Mouse (Mus musculus): ENCODE measurements around the gene Ajm1. TPM values are rescaled to one million over a fixed set of nuclear protein-coding genes. Genes with fewer than 3 reads are reported as not detected.

Ajm1 gene
- polyA plus RNA-seq, 1 experiment from 2014 or later, result 0.28 TPM

DNA sequence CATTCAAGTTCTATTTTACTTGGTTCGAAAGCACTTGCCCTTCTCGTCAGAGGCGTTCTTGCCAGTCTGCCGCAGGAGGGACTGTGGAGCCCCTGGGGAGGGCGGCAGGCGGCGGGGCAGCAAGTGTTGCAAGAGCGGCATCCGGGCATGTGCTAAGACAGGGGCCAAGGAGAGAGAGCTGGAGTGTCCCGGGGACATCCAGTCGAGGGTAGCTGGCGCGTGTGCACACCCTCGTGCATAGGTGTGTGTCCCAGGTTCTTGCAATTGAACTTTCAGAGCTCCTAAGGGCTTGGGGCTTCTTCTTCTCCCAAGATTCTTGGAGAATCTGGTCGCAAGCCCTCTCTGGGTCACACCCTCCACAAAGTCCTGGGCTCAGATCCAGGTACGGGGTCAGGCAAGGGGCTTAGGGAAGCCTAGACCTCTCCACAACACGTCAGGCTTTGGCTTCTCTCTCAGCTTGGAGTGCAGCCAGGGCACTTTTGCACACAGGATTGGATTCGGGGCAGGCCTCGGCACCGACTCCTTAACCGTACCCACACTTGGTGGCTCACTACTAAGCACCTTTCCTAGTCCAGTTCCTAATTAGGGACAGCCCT, 6.0 kb downstream of the Ajm1 start:
- DNase-seq (ENCODE audit: low spot score) (peak; percentile 74), ATAC-seq (replicated peaks; ENCODE audit: low FRiP score) (no peak)
- Histone ChIP-seq H3K4me3 (ENCODE audit: low read depth, low read length) (peak overlapping the region; percentile 61), H3K9me3 (ENCODE audit: control insufficient read depth, low read length) (no peaks in the 10 kb centered on the region), H3K4me1 (replicated peaks; ENCODE audit: control insufficient read depth, insufficient read depth, low read length) (peaks cover 24% of the 10 kb centered on the region), H3K27me3 (ENCODE audit: control insufficient read depth, insufficient read depth, low read length) (peaks cover 49% of the 10 kb centered on the region), H3K4me2 (ENCODE audit: low read depth, low read length, severe bottlenecking) (peak overlapping the region; percentile 83), H3K36me3 (ENCODE audit: control insufficient read depth, insufficient read depth, low read length) (no peaks in the 10 kb centered on the region), H3K9ac (ENCODE audit: low read length) (peak overlapping the region; percentile 67), H3K27ac (ENCODE audit: low read depth, low read length) (peak overlapping the region; percentile 60; the same call in 1 of the 2 replicates)
- WGBS, result 13% methylated on average over 21 of the region's 21 CpGs

DNA sequence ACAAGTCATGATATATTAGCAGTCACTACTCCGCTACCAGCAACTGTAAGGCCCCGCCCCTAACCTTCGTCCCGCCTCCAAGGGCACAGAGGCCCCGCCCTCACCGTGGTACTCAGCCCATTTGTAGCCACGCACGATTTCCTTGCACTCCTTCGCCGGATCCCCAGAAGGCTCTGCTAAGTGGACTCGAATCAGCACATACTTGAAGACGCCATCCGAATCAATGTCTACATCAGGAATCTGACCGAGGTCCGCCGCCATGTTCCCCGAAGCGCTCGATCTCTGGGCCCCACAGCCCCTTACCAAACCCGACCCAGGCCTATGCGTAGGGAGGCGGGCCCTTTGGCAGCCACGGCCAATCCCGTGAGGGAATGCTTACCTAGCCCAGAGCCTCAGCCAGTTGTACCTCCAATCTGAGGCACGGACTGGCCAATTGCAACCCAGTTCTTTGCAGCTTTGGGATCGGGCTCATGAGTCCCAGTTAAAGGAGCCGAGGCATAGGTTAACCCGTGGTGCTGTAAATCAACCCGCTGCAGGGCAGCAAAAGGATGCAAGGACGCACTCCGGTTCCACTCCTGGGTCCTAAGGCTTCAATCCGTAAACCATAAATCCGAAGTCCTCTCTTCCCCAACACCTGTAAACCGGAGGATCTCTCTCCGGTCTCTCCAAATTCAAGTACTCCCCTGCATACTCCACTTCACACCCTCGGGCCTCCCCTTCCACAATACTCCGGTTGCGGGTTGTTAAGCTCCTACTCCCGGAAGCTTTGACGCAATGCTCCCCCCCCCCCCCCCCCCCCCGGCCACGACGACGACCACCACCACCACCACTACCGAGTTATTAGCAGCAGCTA, 6.8 kb downstream of the Ajm1 start, which contains the start of the genes Mamdc4 and Phpt1:
Gene Mamdc4, minus strand, starts transcription at position 267 of the 853 bp plus-strand sequence.
Gene Phpt1, minus strand, starts transcription at position 646 of the 853 bp plus-strand sequence.
- WGBS, result under 1% methylated on average over 41 of the region's 45 CpGs
- H3K27me3 ChIP-seq (ENCODE audit: control insufficient read depth, insufficient read depth, low read length), result peaks cover 42% of the 10 kb centered on the region
- ATAC-seq (replicated peaks; ENCODE audit: low FRiP score), result peak; percentile 98
- peak within 1 kb of the TSS; percentile 67 for H3K9ac ChIP-seq (ENCODE audit: low read length)
- H3K36me3 ChIP-seq (ENCODE audit: control insufficient read depth, insufficient read depth, low read length), result no peaks in the 10 kb centered on the region
- H3K9me3 ChIP-seq (ENCODE audit: control insufficient read depth, low read length), result no peaks in the 10 kb centered on the region
- peaks cover 24% of the 10 kb centered on the region for H3K4me1 ChIP-seq (replicated peaks; ENCODE audit: control insufficient read depth, insufficient read depth, low read length)
- peak within 1 kb of the TSS; percentile 90 for H3K4me2 ChIP-seq (ENCODE audit: low read depth, low read length, severe bottlenecking)
- DNase-seq (ENCODE audit: low spot score), result peak; percentile 96
- peak within 1 kb of the TSS; percentile 60 for H3K27ac ChIP-seq (ENCODE audit: low read depth, low read length)
- peak within 1 kb of the TSS; percentile 61 for H3K4me3 ChIP-seq (ENCODE audit: low read depth, low read length)

DNA sequence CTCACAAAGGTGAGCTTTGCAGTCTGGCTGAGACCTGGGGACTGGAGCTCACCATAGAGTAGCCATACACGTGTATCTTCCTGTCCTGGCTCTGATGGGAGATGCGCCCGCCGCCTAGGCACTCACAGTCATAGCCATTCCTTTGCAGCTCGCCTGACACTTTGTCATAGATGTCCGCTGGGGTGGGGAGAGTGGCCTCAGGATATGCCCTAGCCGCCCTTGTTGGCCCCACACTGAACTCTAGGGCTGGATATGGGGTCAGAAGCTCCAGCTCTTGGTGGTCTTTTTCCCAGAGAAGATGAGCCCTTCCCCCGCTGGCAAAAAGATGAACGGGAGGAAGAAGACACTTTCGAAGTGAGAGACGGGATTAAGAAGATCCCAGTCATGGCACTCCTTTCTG, 7.4 kb downstream of the Ajm1 start:
- Histone ChIP-seq H3K9me3 (ENCODE audit: control insufficient read depth, low read length) (no peaks in the 10 kb centered on the region), H3K4me2 (ENCODE audit: low read depth, low read length, severe bottlenecking) (peak overlapping the region; percentile 90), H3K36me3 (ENCODE audit: control insufficient read depth, insufficient read depth, low read length) (no peaks in the 10 kb centered on the region), H3K27me3 (ENCODE audit: control insufficient read depth, insufficient read depth, low read length) (peaks cover 35% of the 10 kb centered on the region), H3K27ac (ENCODE audit: low read depth, low read length) (no peak overlapping the region), H3K4me1 (replicated peaks; ENCODE audit: control insufficient read depth, insufficient read depth, low read length) (peaks cover 20% of the 10 kb centered on the region), H3K9ac (ENCODE audit: low read length) (peak overlapping the region; percentile 67), H3K4me3 (ENCODE audit: low read depth, low read length) (peak overlapping the region; percentile 61)
- ATAC-seq (replicated peaks; ENCODE audit: low FRiP score) (no peak), DNase-seq (ENCODE audit: low spot score) (no peak)
- WGBS, result 24% methylated on average over 11 of the region's 11 CpGs

DNA sequence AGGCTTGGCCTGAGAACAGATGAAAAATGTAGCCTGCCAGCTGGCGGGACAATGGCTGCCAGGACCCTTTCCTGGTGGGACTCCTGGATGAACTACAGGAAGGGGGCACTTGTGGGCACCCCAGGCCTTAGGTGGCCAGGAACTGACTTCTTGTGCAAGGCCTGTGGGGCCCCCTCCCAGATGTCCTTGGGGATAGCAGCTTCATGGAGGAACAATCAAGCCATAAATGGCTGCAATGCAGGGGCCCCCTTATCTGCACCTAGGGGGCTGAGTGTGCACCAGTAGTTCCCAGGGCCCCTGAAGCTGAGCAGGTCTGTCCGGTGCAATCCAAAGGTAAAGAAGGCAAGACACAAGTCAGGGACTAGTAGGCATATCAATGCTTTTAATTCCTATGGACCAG, 8.5 kb downstream of the Ajm1 start:
- H3K4me1 ChIP-seq (replicated peaks; ENCODE audit: control insufficient read depth, insufficient read depth, low read length), result peaks cover 20% of the 10 kb centered on the region
- no peaks in the 10 kb centered on the region for H3K36me3 ChIP-seq (ENCODE audit: control insufficient read depth, insufficient read depth, low read length)
- peaks cover 24% of the 10 kb centered on the region for H3K27me3 ChIP-seq (ENCODE audit: control insufficient read depth, insufficient read depth, low read length)
- no peak for DNase-seq (ENCODE audit: low spot score)
- no peak overlapping the region; the same call in 1 of the 2 replicates for H3K4me2 ChIP-seq (ENCODE audit: low read depth, low read length, severe bottlenecking)
- H3K4me3 ChIP-seq (ENCODE audit: low read depth, low read length), result no peak overlapping the region
- H3K9me3 ChIP-seq (ENCODE audit: control insufficient read depth, low read length), result no peaks in the 10 kb centered on the region
- no peak overlapping the region for H3K27ac ChIP-seq (ENCODE audit: low read depth, low read length)
- WGBS, result 80% methylated on average over 2 of the region's 2 CpGs
- H3K9ac ChIP-seq (ENCODE audit: low read length), result no peak overlapping the region
- no peak for ATAC-seq (replicated peaks; ENCODE audit: low FRiP score)

DNA sequence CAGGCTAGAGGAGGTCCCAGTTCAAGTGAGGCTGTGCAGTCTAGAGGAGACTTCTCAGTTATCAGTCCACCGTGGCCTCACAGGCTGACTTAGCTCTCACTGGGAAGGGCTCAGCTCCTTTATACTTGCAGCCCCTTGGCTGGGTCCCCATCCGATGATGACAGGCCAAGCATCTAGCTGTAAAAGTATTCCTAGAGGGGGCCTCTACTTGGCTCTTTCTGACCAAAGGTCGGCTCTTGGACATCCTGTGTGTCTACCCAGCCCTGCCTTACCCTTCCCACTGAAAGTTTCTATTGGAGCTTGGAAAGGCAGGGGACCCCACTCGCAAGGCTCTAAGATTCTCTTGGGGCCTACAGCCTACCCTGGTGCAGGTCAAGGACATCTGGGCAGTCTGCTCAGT, 10.3 kb downstream of the Ajm1 start:
- WGBS, result 91% methylated on average over 4 of the region's 4 CpGs
- peaks cover 13% of the 10 kb centered on the region; the same call in 1 of the 2 replicates for H3K4me1 ChIP-seq (replicated peaks; ENCODE audit: control insufficient read depth, insufficient read depth, low read length)
- no peak for DNase-seq (ENCODE audit: low spot score)
- no peak overlapping the region for H3K9ac ChIP-seq (ENCODE audit: low read length)
- H3K27ac ChIP-seq (ENCODE audit: low read depth, low read length), result no peak overlapping the region
- H3K4me2 ChIP-seq (ENCODE audit: low read depth, low read length, severe bottlenecking), result no peak overlapping the region
- no peaks in the 10 kb centered on the region for H3K36me3 ChIP-seq (ENCODE audit: control insufficient read depth, insufficient read depth, low read length)
- ATAC-seq (replicated peaks; ENCODE audit: low FRiP score), result no peak
- H3K9me3 ChIP-seq (ENCODE audit: control insufficient read depth, low read length), result no peaks in the 10 kb centered on the region
- H3K4me3 ChIP-seq (ENCODE audit: low read depth, low read length), result no peak overlapping the region
- H3K27me3 ChIP-seq (ENCODE audit: control insufficient read depth, insufficient read depth, low read length), result peaks cover 6% of the 10 kb centered on the region

DNA sequence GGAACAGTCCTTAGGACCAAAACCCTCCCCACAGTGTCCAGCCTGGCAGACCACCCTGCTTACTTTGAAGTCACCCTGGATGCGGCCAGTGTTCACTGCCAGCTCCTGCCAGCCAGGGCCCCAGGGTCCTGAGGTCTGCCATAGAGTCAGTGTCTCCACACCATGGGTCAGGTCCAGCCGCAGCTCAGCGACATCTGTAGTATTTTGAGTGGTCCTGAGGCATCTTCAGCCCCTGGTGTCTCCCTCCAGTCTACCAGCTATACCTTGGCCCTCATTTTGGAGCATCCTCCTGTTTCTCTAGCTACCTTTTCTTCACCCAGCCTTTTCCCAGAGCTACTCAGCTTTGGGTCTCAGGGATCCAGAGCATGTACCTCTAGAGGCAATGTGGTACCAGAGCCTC, 12.2 kb downstream of the Ajm1 start:
- Histone ChIP-seq H3K9me3 (ENCODE audit: control insufficient read depth, low read length) (no peaks in the 10 kb centered on the region), H3K27ac (ENCODE audit: low read depth, low read length) (no peak overlapping the region), H3K36me3 (ENCODE audit: control insufficient read depth, insufficient read depth, low read length) (0 out of 2 replicates have a peak, but pooled peaks cover 2% of the 10 kb centered on the region), H3K9ac (ENCODE audit: low read length) (no peak overlapping the region), H3K4me3 (ENCODE audit: low read depth, low read length) (no peak overlapping the region), H3K27me3 (ENCODE audit: control insufficient read depth, insufficient read depth, low read length) (no peaks in the 10 kb centered on the region), H3K4me1 (replicated peaks; ENCODE audit: control insufficient read depth, insufficient read depth, low read length) (peaks cover 7% of the 10 kb centered on the region; the same call in 1 of the 2 replicates), H3K4me2 (ENCODE audit: low read depth, low read length, severe bottlenecking) (no peak overlapping the region)
- no peak for DNase-seq (ENCODE audit: low spot score)
- 87% methylated on average over 3 of the region's 3 CpGs for WGBS
- no peak for ATAC-seq (replicated peaks; ENCODE audit: low FRiP score)

DNA sequence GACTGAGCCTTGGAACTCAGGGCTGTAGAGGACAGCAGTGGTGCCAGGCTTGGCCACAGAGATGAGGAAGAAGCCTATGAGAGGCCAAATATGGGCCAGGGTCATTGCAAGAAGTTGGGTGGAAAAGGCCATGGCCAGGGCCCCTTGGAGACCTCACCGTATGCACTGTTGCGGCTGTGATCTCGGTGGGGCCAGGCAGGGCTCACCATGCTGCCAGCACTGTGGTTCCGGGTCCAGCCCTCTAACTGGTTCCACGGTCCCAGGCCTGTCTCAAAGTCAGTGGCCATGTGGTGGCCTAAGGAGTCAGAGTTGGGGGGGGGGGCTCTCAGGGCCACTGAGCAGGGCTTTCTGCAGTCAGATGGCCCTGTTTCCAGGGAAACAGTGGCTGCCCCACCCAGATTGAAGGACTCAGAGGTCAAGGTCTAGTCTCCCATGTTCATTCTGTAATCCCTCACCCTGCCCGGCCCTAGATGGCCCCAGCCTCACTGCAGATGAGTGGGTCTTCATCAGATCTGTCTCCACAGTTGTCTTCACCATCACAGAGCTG, 13.0 kb downstream of the Ajm1 start:
- no peak overlapping the region for H3K27ac ChIP-seq (ENCODE audit: low read depth, low read length)
- H3K4me2 ChIP-seq (ENCODE audit: low read depth, low read length, severe bottlenecking), result no peak overlapping the region
- H3K4me1 ChIP-seq (replicated peaks; ENCODE audit: control insufficient read depth, insufficient read depth, low read length), result peaks cover 1% of the 10 kb centered on the region; the same call in 1 of the 2 replicates
- no peaks in the 10 kb centered on the region for H3K27me3 ChIP-seq (ENCODE audit: control insufficient read depth, insufficient read depth, low read length)
- H3K36me3 ChIP-seq (ENCODE audit: control insufficient read depth, insufficient read depth, low read length), result peaks cover 2% of the 10 kb centered on the region; the same call in 1 of the 2 replicates
- 92% methylated on average over 6 of the region's 6 CpGs for WGBS
- no peaks in the 10 kb centered on the region for H3K9me3 ChIP-seq (ENCODE audit: control insufficient read depth, low read length)
- H3K9ac ChIP-seq (ENCODE audit: low read length), result no peak overlapping the region
- no peak for DNase-seq (ENCODE audit: low spot score)
- no peak overlapping the region for H3K4me3 ChIP-seq (ENCODE audit: low read depth, low read length)
- no peak for ATAC-seq (replicated peaks; ENCODE audit: low FRiP score)

DNA sequence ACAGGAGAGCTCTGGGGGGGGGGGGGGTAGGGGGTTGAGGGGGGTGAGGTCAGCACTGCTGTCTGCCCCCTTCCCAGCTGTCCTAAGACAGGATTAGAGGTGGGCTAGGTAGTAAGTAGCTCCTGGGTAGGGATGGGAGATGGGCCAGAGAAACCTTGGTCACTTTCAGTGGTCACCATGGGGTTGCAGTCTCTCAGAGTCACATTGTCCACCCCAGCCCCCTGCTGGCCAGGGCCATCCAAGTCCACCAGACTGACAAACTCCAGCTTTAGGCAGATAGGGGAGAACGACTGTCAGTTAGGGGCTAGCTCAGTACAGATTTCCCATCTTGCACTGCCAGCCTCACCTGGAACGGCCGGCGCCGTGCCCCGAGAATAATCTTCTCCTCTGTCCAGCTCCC, 15.0 kb downstream of the Ajm1 start:
- Histone ChIP-seq H3K9me3 (ENCODE audit: control insufficient read depth, low read length) (no peaks in the 10 kb centered on the region), H3K27me3 (ENCODE audit: control insufficient read depth, insufficient read depth, low read length) (no peaks in the 10 kb centered on the region), H3K36me3 (ENCODE audit: control insufficient read depth, insufficient read depth, low read length) (peaks cover 11% of the 10 kb centered on the region; the same call in 1 of the 2 replicates), H3K9ac (ENCODE audit: low read length) (no peak overlapping the region), H3K4me1 (replicated peaks; ENCODE audit: control insufficient read depth, insufficient read depth, low read length) (no peaks in the 10 kb centered on the region), H3K4me2 (ENCODE audit: low read depth, low read length, severe bottlenecking) (no peak overlapping the region), H3K4me3 (ENCODE audit: low read depth, low read length) (no peak overlapping the region), H3K27ac (ENCODE audit: low read depth, low read length) (no peak overlapping the region)
- ATAC-seq (replicated peaks; ENCODE audit: low FRiP score), result no peak
- no peak for DNase-seq (ENCODE audit: low spot score)
- WGBS, result 83% methylated on average over 6 of the region's 6 CpGs
